Mouse (Mus musculus): Measurements from ENCODE around the gene Slc6a1. TPM values are rescaled to one million over a fixed set of nuclear protein-coding genes. Genes with fewer than 3 reads are reported as not detected.
"Not testable (repeated sequence)": the region's sequence is repeated elsewhere in the genome, so short reads cannot be mapped to it uniquely, and the experiment has no call there.

The Slc6a1 gene
- polyA plus RNA-seq, 1 experiment from 2014 or later = 0.84 TPM

GRCm38 (mm10) chr6:114336128-114336943 is 53.9 kb downstream of the Slc6a1 start:
- WGBS = 67% methylated on average over 11 of the region's 11 CpGs
- H3K36me3 ChIP-seq (ENCODE audit: control insufficient read depth, insufficient read depth, low read length) = no peaks in the 10 kb centered on the region
- H3K9me3 ChIP-seq (ENCODE audit: control insufficient read depth, low read length) = no peaks in the 10 kb centered on the region
- H3K27me3 ChIP-seq (ENCODE audit: control insufficient read depth, insufficient read depth, low read length) = no peaks in the 10 kb centered on the region
- no peak overlapping the region for H3K4me2 ChIP-seq (ENCODE audit: low read length)
- no peak for ATAC-seq (ENCODE audit: insufficient number of reproducible peaks, insufficient read depth, low FRiP score, low read depth)
- no peak overlapping the region for H3K27ac ChIP-seq (replicated peaks in 1 of 2; ENCODE audit: control insufficient read depth in 1 of 2, insufficient read depth in 1 of 2, low read depth in 2 of 2, low read length in 2 of 2)
- H3K4me1 ChIP-seq (ENCODE audit: control insufficient read depth in 2 of 2, insufficient read depth in 2 of 2, low read length in 2 of 2) = peaks cover 8 to 10% of the 10 kb centered on the region in 2 experiments; a peak in 3 of 4 replicates
- no peak overlapping the region for H3K9ac ChIP-seq (ENCODE audit: low read length)
- no peak overlapping the region for H3K4me3 ChIP-seq (ENCODE audit: control insufficient read depth in 1 of 2, insufficient read depth in 1 of 2, low read depth in 1 of 2, low read length in 2 of 2)

DNA sequence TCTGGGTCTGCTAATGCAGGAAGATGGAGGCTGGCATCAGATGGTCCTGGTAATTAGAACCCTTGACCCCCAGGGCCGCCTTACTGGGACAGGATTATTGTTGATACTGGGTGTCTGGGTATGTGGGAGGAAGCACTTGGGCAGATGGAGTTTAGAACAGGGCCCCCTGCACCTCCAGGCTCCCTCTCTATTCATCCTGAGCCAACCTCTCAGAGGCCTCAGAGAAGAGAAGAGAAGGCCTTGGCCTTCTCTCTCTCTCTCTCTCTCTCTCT is 54.4 kb downstream of the Slc6a1 start:
- ATAC-seq (ENCODE audit: insufficient number of reproducible peaks, insufficient read depth, low FRiP score, low read depth) = no peak
- Histone ChIP-seq H3K4me1 (ENCODE audit: control insufficient read depth in 2 of 2, insufficient read depth in 2 of 2, low read length in 2 of 2) (peaks cover 5 to 7% of the 10 kb centered on the region in 2 experiments; a peak in 2 of 4 replicates), H3K4me3 (ENCODE audit: control insufficient read depth in 1 of 2, insufficient read depth in 1 of 2, low read depth in 1 of 2, low read length in 2 of 2) (no peak overlapping the region), H3K9me3 (ENCODE audit: control insufficient read depth, low read length) (no peaks in the 10 kb centered on the region), H3K36me3 (ENCODE audit: control insufficient read depth, insufficient read depth, low read length) (no peaks in the 10 kb centered on the region), H3K27me3 (ENCODE audit: control insufficient read depth, insufficient read depth, low read length) (no peaks in the 10 kb centered on the region), H3K4me2 (ENCODE audit: low read length) (no peak overlapping the region), H3K27ac (replicated peaks in 1 of 2; ENCODE audit: control insufficient read depth in 1 of 2, insufficient read depth in 1 of 2, low read depth in 2 of 2, low read length in 2 of 2) (no peak overlapping the region), H3K9ac (ENCODE audit: low read length) (no peak overlapping the region)
- WGBS = 64% methylated on average over 1 of the region's 1 CpGs

- H3K4me1 ChIP-seq (ENCODE audit: control insufficient read depth in 2 of 2, insufficient read depth in 2 of 2, low read length in 2 of 2); H3K9me3 ChIP-seq (ENCODE audit: control insufficient read depth, low read length); H3K4me3 ChIP-seq (ENCODE audit: control insufficient read depth in 1 of 2, insufficient read depth in 1 of 2, low read depth in 1 of 2, low read length in 2 of 2); H3K9ac ChIP-seq (ENCODE audit: low read length); H3K36me3 ChIP-seq (ENCODE audit: control insufficient read depth, insufficient read depth, low read length); ATAC-seq (ENCODE audit: insufficient number of reproducible peaks, insufficient read depth, low FRiP score, low read depth); H3K27ac ChIP-seq (replicated peaks in 1 of 2; ENCODE audit: control insufficient read depth in 1 of 2, insufficient read depth in 1 of 2, low read depth in 2 of 2, low read length in 2 of 2); H3K27me3 ChIP-seq (ENCODE audit: control insufficient read depth, insufficient read depth, low read length); H3K4me2 ChIP-seq (ENCODE audit: low read length): not testable (repeated sequence)
These were observed 58.9 kb downstream of the Slc6a1 start for GRCm38 (mm10) chr6:114341381-114341780.

DNA sequence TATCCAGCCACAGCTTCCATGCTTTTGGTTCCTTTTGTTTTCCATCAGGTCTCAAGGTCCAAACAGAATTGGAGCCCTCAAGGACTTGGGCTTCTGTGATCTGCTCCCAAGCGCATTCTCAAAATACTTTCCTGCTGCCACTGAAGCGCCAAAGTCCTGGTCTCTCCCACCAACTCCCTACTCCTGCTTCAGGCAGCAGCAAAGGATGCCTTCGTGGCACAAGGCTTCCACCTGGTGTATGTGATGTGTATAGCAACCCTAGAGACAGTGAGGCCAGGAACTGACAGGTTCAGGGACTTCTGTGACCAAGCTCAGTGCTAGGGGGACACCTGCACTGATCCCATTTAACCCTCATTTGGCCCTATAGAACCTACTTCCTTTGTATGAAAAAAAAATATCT is 61.3 kb downstream of the Slc6a1 start:
- H3K4me3 ChIP-seq (ENCODE audit: control insufficient read depth in 1 of 2, insufficient read depth in 1 of 2, low read depth in 1 of 2, low read length in 2 of 2) = no peak overlapping the region
- H3K27me3 ChIP-seq (ENCODE audit: control insufficient read depth, insufficient read depth, low read length) = peaks cover 4% of the 10 kb centered on the region
- no peaks in the 10 kb centered on the region for H3K36me3 ChIP-seq (ENCODE audit: control insufficient read depth, insufficient read depth, low read length)
- H3K9me3 ChIP-seq (ENCODE audit: control insufficient read depth, low read length) = no peaks in the 10 kb centered on the region
- H3K4me1 ChIP-seq (ENCODE audit: control insufficient read depth in 2 of 2, insufficient read depth in 2 of 2, low read length in 2 of 2) = peaks cover under 1 to 2% of the 10 kb centered on the region in 2 experiments; a peak in 2 of 4 replicates
- ATAC-seq (ENCODE audit: insufficient number of reproducible peaks, insufficient read depth, low FRiP score, low read depth) = no peak
- H3K4me2 ChIP-seq (ENCODE audit: low read length) = no peak overlapping the region
- WGBS = 7% methylated on average over 3 of the region's 3 CpGs
- no peak overlapping the region for H3K9ac ChIP-seq (ENCODE audit: low read length)
- no peak overlapping the region for H3K27ac ChIP-seq (replicated peaks in 1 of 2; ENCODE audit: control insufficient read depth in 1 of 2, insufficient read depth in 1 of 2, low read depth in 2 of 2, low read length in 2 of 2)

DNA sequence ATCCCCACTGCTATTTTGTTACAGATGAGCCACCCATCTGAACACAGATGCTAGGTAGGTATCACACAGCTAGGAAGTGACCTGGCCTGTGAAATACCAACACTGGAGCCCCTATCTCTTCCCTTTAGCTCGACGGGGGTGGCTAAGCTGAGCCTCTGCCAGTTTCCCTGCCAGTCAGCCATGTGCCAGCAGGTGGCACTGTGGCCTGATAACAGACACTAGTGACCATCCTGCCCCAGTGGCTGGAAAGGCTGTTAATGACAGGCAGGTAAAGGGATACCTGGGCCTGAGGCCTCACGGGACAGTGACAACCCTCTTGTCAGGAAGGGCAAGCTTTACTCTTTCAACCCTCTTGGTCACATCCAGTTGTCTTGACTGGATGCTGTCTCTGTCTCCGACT is 62.7 kb downstream of the Slc6a1 start:
- no peaks in the 10 kb centered on the region for H3K36me3 ChIP-seq (ENCODE audit: control insufficient read depth, insufficient read depth, low read length)

DNA sequence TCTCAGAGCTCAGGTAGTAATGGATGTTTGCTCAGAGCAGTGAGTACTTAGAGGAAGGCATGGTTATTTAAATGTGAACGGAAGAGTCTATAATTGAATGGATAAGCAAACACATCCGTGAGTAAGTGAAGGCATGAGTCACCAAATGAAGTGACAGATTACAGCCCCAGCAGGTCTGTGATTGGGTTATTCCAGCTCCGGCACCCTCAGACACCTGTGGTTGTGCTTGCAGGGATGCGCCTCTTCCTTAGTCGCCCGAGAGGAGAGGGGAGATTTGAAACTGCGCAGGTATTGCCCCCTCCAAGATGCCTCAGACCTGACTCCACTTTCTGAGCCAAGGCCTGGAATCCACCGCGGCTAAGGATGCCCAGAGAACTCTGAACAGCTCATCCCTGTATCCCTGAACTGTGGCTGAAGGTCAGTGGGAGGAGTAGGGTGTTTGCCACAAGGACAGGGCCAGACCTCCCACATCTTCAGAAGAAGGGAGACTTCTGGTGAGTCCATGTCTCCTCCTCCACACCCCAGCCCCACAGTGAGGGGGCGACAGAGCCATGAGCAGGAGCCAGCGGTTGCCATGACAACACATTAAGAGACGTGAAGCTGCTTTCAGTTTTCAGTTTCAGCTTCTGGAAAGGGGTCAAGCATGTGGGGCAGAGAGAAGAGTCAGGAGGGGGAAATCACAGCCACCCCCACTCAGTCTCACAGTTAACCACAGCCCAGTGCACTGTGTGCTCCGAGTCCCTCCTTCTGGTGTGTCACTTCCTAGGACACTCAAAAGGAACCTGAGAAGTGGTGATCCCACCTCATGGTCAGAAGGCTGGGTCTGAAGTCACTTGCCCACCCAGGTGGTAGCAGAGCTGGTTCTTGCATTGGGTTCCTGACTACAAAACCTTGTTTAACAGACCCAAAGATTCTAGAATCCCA is 65.7 kb downstream of the Slc6a1 start:
- H3K4me2 ChIP-seq (ENCODE audit: low read length) = no peak overlapping the region
- WGBS = 41% methylated on average over 13 of the region's 13 CpGs
- no peak overlapping the region for H3K4me3 ChIP-seq (ENCODE audit: control insufficient read depth in 1 of 2, insufficient read depth in 1 of 2, low read depth in 1 of 2, low read length in 2 of 2)
- no peaks in the 10 kb centered on the region for H3K36me3 ChIP-seq (ENCODE audit: control insufficient read depth, insufficient read depth, low read length)
- no peak overlapping the region for H3K27ac ChIP-seq (replicated peaks in 1 of 2; ENCODE audit: control insufficient read depth in 1 of 2, insufficient read depth in 1 of 2, low read depth in 2 of 2, low read length in 2 of 2)
- H3K9ac ChIP-seq (ENCODE audit: low read length) = no peak overlapping the region
- H3K9me3 ChIP-seq (ENCODE audit: control insufficient read depth, low read length) = no peaks in the 10 kb centered on the region
- H3K4me1 ChIP-seq (ENCODE audit: control insufficient read depth in 2 of 2, insufficient read depth in 2 of 2, low read length in 2 of 2) = no peaks in the 10 kb centered on the region
- H3K27me3 ChIP-seq (ENCODE audit: control insufficient read depth, insufficient read depth, low read length) = peaks cover 13% of the 10 kb centered on the region
- no peak for ATAC-seq (ENCODE audit: insufficient number of reproducible peaks, insufficient read depth, low FRiP score, low read depth)

More for the DNA sequence above, 62.7 kb downstream of the Slc6a1 start:
- WGBS = 40% methylated on average over 4 of the region's 4 CpGs
- Histone ChIP-seq H3K27ac (replicated peaks in 1 of 2; ENCODE audit: control insufficient read depth in 1 of 2, insufficient read depth in 1 of 2, low read depth in 2 of 2, low read length in 2 of 2) (no peak overlapping the region), H3K4me1 (ENCODE audit: control insufficient read depth in 2 of 2, insufficient read depth in 2 of 2, low read length in 2 of 2) (no peaks in the 10 kb centered on the region), H3K9ac (ENCODE audit: low read length) (no peak overlapping the region), H3K4me3 (ENCODE audit: control insufficient read depth in 1 of 2, insufficient read depth in 1 of 2, low read depth in 1 of 2, low read length in 2 of 2) (no peak overlapping the region), H3K4me2 (ENCODE audit: low read length) (no peak overlapping the region), H3K27me3 (ENCODE audit: control insufficient read depth, insufficient read depth, low read length) (peaks cover 13% of the 10 kb centered on the region), H3K9me3 (ENCODE audit: control insufficient read depth, low read length) (no peaks in the 10 kb centered on the region)
- ATAC-seq (ENCODE audit: insufficient number of reproducible peaks, insufficient read depth, low FRiP score, low read depth) = no peak

DNA sequence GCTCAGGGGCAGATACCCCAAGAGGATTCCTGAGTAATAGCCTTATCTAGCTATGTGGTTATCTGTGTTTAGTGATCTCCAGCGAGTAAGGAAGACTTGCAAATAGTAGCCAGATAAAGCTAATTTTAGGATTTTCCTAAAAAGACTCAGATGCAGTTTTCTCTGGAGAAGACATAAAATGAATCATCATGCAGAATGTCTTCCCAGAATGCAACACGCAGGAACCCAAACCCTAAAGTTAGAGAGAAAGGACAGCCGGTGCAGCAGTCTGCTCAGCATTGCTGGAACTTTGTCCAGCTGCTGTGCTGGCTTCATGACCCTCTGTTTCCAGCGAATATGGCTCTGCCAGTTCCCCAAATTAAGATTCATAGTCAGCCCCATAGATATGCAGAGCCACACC is 72.2 kb downstream of the Slc6a1 start:
- Histone ChIP-seq H3K4me3 (ENCODE audit: control insufficient read depth in 1 of 2, insufficient read depth in 1 of 2, low read depth in 1 of 2, low read length in 2 of 2) (no peak overlapping the region), H3K27me3 (ENCODE audit: control insufficient read depth, insufficient read depth, low read length) (peaks cover 4% of the 10 kb centered on the region; the same call in 1 of the 2 replicates), H3K9ac (ENCODE audit: low read length) (no peak overlapping the region), H3K4me1 (ENCODE audit: control insufficient read depth in 2 of 2, insufficient read depth in 2 of 2, low read length in 2 of 2) (peaks cover 0 to 3% of the 10 kb centered on the region in 2 experiments; a peak in 1 of 4 replicates), H3K27ac (replicated peaks in 1 of 2; ENCODE audit: control insufficient read depth in 1 of 2, insufficient read depth in 1 of 2, low read depth in 2 of 2, low read length in 2 of 2) (no peak overlapping the region), H3K36me3 (ENCODE audit: control insufficient read depth, insufficient read depth, low read length) (no peaks in the 10 kb centered on the region), H3K4me2 (ENCODE audit: low read length) (no peak overlapping the region), H3K9me3 (ENCODE audit: control insufficient read depth, low read length) (no peaks in the 10 kb centered on the region)
- no peak for ATAC-seq (ENCODE audit: insufficient number of reproducible peaks, insufficient read depth, low FRiP score, low read depth)
- WGBS = 42% methylated on average over 4 of the region's 4 CpGs

Data from heart, embryonic 14.5 days (tissue).